Mouse (Mus musculus) cerebral cortex, adult 2 months (tissue): ENCODE results near the gene Plxdc1.

Source experiments
- WGBS: fragments of 180-500 bp; shearing (Covaris S2); methylation state at CpG from one replicate; pipeline ENCODE4 v1.1.7; 2018; 5-methylcytosine and 5-hydroxymethylcytosine counted together

Gene Plxdc1

GRCm38 (mm10) chr11:97915471-97915870 is 70.8 kb downstream of the Plxdc1 start:
- WGBS, result 75% methylated on average over 2 of the region's 2 CpGs

- WGBS, result 85% methylated on average over 14 of the region's 14 CpGs
These were observed 73.1 kb downstream of the Plxdc1 start for GRCm38 (mm10) chr11:97913111-97913510.

- WGBS, result 89% methylated on average over 11 of the region's 11 CpGs
These were observed 77.5 kb downstream of the Plxdc1 start for GRCm38 (mm10) chr11:97908634-97909348.

GRCm38 (mm10) chr11:97907935-97908334 is 78.3 kb downstream of the Plxdc1 start:
- WGBS, result 85% methylated on average over 5 of the region's 5 CpGs

- WGBS, result 85% methylated on average over 9 of the region's 9 CpGs
These were observed 79.3 kb downstream of the Plxdc1 start for GRCm38 (mm10) chr11:97906905-97907304.

GRCm38 (mm10) chr11:97905941-97906340 is 80.3 kb downstream of the Plxdc1 start:
- 76% methylated on average over 2 of the region's 2 CpGs for WGBS

GRCm38 (mm10) chr11:97905540-97905939 is 80.7 kb downstream of the Plxdc1 start:
- WGBS, result 96% methylated on average over 2 of the region's 2 CpGs

GRCm38 (mm10) chr11:97904801-97905200 is 81.4 kb downstream of the Plxdc1 start:
- 85% methylated on average over 13 of the region's 13 CpGs for WGBS

- WGBS, result 89% methylated on average over 6 of the region's 6 CpGs
These were observed 84.4 kb downstream of the Plxdc1 start for GRCm38 (mm10) chr11:97901806-97902205.

- 0% methylated on average over 2 of the region's 2 CpGs for WGBS
These were observed 86.4 kb downstream of the Plxdc1 start for GRCm38 (mm10) chr11:97899822-97900221.

- 78% methylated on average over 3 of the region's 3 CpGs for WGBS
These were observed 88.6 kb downstream of the Plxdc1 start for GRCm38 (mm10) chr11:97897568-97898185.

- 77% methylated on average over 4 of the region's 4 CpGs for WGBS
These were observed 89.6 kb downstream of the Plxdc1 start for GRCm38 (mm10) chr11:97896655-97897054.

- 86% methylated on average over 5 of the region's 5 CpGs for WGBS
These were observed 94.4 kb downstream of the Plxdc1 start for GRCm38 (mm10) chr11:97891821-97892220.

- 93% methylated on average over 2 of the region's 2 CpGs for WGBS
These were observed 100.8 kb downstream of the Plxdc1 start for GRCm38 (mm10) chr11:97885296-97885915.

- 23% methylated on average over 7 of the region's 7 CpGs for WGBS
These were observed 101.6 kb downstream of the Plxdc1 start for GRCm38 (mm10) chr11:97884601-97885185.

GRCm38 (mm10) chr11:97883918-97884600 is 102.2 kb downstream of the Plxdc1 start, which contains the start of gene Fbxo47:
Gene Fbxo47, minus strand, starts transcription at chr11:97884154.
- under 1% methylated on average over 37 of the region's 37 CpGs for WGBS

- 3% methylated on average over 26 of the region's 26 CpGs for WGBS
These were observed 102.7 kb downstream of the Plxdc1 start for GRCm38 (mm10) chr11:97883542-97883917.

- WGBS, result 93% methylated on average over 4 of the region's 4 CpGs
These were observed 105.9 kb downstream of the Plxdc1 start for GRCm38 (mm10) chr11:97880362-97880761.

- 89% methylated on average over 2 of the region's 2 CpGs for WGBS
These were observed 108.9 kb downstream of the Plxdc1 start for GRCm38 (mm10) chr11:97877341-97877740.

- 33% methylated on average over 1 of the region's 1 CpGs for WGBS
These were observed 111.8 kb downstream of the Plxdc1 start for GRCm38 (mm10) chr11:97874396-97874795.
